Mouse (Mus musculus) liver, adult 2 months (tissue): ENCODE measurements at regions not wholly inside any gene's neighbourhood (a gene's known extent, or its start where the extent isn't known, plus 50 kb on each side); places are given as distances from the start of the nearest gene placed in this dataset.

ENCODE experiments used
- DNase-seq: peaks from one replicate; pipeline ENCODE4 v3.0.0-alpha.2; 2011; ENCODE audit warnings: low read depth, low spot score; ENCODE audit errors: extremely low read depth
- H3K27ac ChIP-seq: fragments of 200-500 bp; replicated peaks from 2 replicates; pipeline ENCODE4 v1.5.1; 2012; ENCODE audit warnings: low read depth, mild to moderate bottlenecking, control low read depth, inconsistent platforms, low read length; ENCODE audit not compliant: insufficient read depth
- H3K27me3 ChIP-seq: fragments of 200-500 bp; 2 replicates; pipeline ENCODE4 v1.6.1; 2012; ENCODE audit warnings: mild to moderate bottlenecking, moderate library complexity, low read length, inconsistent platforms; ENCODE audit not compliant: control insufficient read depth, insufficient read depth
- H3K36me3 ChIP-seq: fragments of 200-500 bp; 2 replicates; pipeline ENCODE4 v1.6.1; 2012; ENCODE audit warnings: low read length, inconsistent platforms; ENCODE audit not compliant: control insufficient read depth, insufficient read depth
- H3K4me1 ChIP-seq: fragments of 200-500 bp; 2 replicates; pipeline ENCODE4 v1.6.1; 2011; ENCODE audit warnings: low read length; ENCODE audit not compliant: control insufficient read depth, insufficient read depth
- H3K4me3 ChIP-seq: fragments of 200-500 bp; 2 replicates; pipeline ENCODE4 v1.5.1; 2011; ENCODE audit warnings: low read depth, mild to moderate bottlenecking, control low read depth, low read length, moderate library complexity; ENCODE audit not compliant: insufficient read depth
- H3K79me2 ChIP-seq: fragments of 200-500 bp; 2 replicates; pipeline ENCODE4 v1.6.1; 2012; ENCODE audit warnings: inconsistent platforms, mild to moderate bottlenecking, low read length, moderate library complexity; ENCODE audit not compliant: control insufficient read depth, insufficient read depth
- H3K9ac ChIP-seq: fragments of 200-500 bp; 2 replicates; pipeline ENCODE4 v1.6.1; 2012; ENCODE audit warnings: low read depth, mild to moderate bottlenecking, control low read depth, inconsistent platforms, low read length
- CTCF ChIP-seq: fragments of 200-500 bp; IDR thresholded peaks from 2 replicates; pipeline ENCODE4 v1.5.1; 2011; ENCODE audit warnings: low read depth, low read length, control low read depth
- POLR2A ChIP-seq: fragments of 200-500 bp; IDR thresholded peaks from 2 replicates; pipeline ENCODE4 v1.6.1; 2011; ENCODE audit warnings: low read length, control low read depth; ENCODE audit not compliant: insufficient read depth; ENCODE audit errors: extremely low read depth
- WGBS: fragments of 180-500 bp; shearing (Covaris S2); methylation state at CpG from one replicate; pipeline ENCODE4 v1.1.7; 2018; 5-methylcytosine and 5-hydroxymethylcytosine counted together

DNA sequence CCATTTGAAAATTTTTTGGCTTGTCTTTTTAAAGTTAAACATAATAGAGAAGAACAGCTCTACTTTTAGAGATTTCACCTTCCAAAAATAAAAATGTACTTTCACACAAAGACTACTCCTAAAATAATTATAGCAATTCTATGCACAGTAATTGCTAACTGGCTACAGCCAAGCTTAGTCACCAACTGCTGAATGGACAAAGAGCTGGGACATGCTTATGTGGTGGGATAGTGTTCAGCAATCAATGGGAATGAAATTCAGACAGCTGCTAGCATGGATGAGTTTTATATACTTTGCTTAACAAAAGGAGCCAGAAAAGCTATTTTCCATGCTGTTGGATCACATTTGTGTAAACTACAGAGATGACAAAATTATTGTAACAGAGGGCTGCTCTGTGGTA, 2727.5 kb downstream of the Gm37988 start:
- H3K36me3 ChIP-seq, result no peaks in the 10 kb centered on the region
- no peak overlapping the region for H3K27ac ChIP-seq
- TF ChIP-seq POLR2A (no peak), CTCF (no peak)
- H3K4me3 ChIP-seq, result no peak overlapping the region
- no peaks in the 10 kb centered on the region for H3K79me2 ChIP-seq
- no peak for DNase-seq
- H3K27me3 ChIP-seq, result no peaks in the 10 kb centered on the region
- no peaks in the 10 kb centered on the region for H3K4me1 ChIP-seq
- H3K9ac ChIP-seq, result no peak overlapping the region

DNA sequence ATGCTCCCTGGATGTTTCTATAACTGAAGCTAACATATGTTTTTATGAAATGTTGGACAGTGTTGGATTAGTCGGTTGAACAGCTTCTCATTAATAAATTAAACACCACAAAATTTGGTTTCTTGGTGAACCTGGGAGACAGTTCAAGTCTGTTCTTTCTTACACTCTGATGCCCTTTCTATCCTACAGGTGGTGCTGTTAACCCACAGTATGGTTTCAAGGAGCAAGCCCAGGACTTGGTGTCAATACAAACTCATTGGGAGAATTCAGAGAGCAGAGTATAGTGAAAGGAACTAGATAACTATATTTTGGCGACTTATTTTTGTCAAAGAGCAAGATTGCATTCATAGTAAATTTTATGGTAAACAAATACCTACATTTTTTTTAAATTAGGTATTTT, 2735.8 kb downstream of the Gm37988 start:
- Histone ChIP-seq H3K27me3 (no peaks in the 10 kb centered on the region), H3K27ac (no peak overlapping the region), H3K9ac (no peak overlapping the region), H3K4me1 (no peaks in the 10 kb centered on the region), H3K4me3 (no peak overlapping the region), H3K79me2 (no peaks in the 10 kb centered on the region), H3K36me3 (no peaks in the 10 kb centered on the region)
- WGBS, result 25% methylated on average over 2 of the region's 2 CpGs
- peak; percentile 24 for DNase-seq
- TF ChIP-seq CTCF (no peak), POLR2A (no peak)

GRCm38 (mm10) chr1:7548261-7548660, 2740.6 kb downstream of the Gm37988 start:
- peak; percentile 6 for DNase-seq

GRCm38 (mm10) chr1:7574787-7575186, 2767.1 kb downstream of the Gm37988 start:
- H3K4me3 ChIP-seq, result no peak overlapping the region
- no peaks in the 10 kb centered on the region for H3K79me2 ChIP-seq
- no peaks in the 10 kb centered on the region for H3K36me3 ChIP-seq
- H3K4me1 ChIP-seq, result no peaks in the 10 kb centered on the region
- DNase-seq, result no peak
- no peak for TF ChIP-seq POLR2A
- no peak for TF ChIP-seq CTCF
- no peaks in the 10 kb centered on the region for H3K27me3 ChIP-seq
- 86% methylated on average over 1 of the region's 1 CpGs for WGBS
- H3K9ac ChIP-seq, result no peak overlapping the region
- no peak overlapping the region for H3K27ac ChIP-seq

More at GRCm38 (mm10) chr1:7548261-7548660, 2740.6 kb downstream of the Gm37988 start:
- H3K27ac ChIP-seq, result no peak overlapping the region
- no peaks in the 10 kb centered on the region for H3K79me2 ChIP-seq
- no peaks in the 10 kb centered on the region for H3K27me3 ChIP-seq
- no peak overlapping the region for H3K4me3 ChIP-seq
- WGBS, result 46% methylated on average over 2 of the region's 2 CpGs
- H3K9ac ChIP-seq, result no peak overlapping the region
- no peaks in the 10 kb centered on the region for H3K36me3 ChIP-seq
- H3K4me1 ChIP-seq, result no peaks in the 10 kb centered on the region
- TF ChIP-seq CTCF (no peak), POLR2A (no peak)

GRCm38 (mm10) chr1:7586409-7586808, 2778.7 kb downstream of the Gm37988 start:
- Histone ChIP-seq H3K4me1 (no peaks in the 10 kb centered on the region), H3K79me2 (no peaks in the 10 kb centered on the region), H3K27ac (no peak overlapping the region), H3K9ac (no peak overlapping the region), H3K36me3 (no peaks in the 10 kb centered on the region), H3K4me3 (no peak overlapping the region), H3K27me3 (no peaks in the 10 kb centered on the region)
- TF ChIP-seq CTCF, result no peak
- no peak for TF ChIP-seq POLR2A
- no peak for DNase-seq
- 77% methylated on average over 3 of the region's 3 CpGs for WGBS

GRCm38 (mm10) chr1:7591327-7591726, 2783.6 kb downstream of the Gm37988 start:
- no peaks in the 10 kb centered on the region for H3K4me1 ChIP-seq
- DNase-seq, result no peak
- no peak overlapping the region for H3K4me3 ChIP-seq
- TF ChIP-seq CTCF (no peak), POLR2A (no peak)
- no peaks in the 10 kb centered on the region for H3K36me3 ChIP-seq
- no peak overlapping the region for H3K9ac ChIP-seq
- H3K79me2 ChIP-seq, result no peaks in the 10 kb centered on the region
- no peak overlapping the region for H3K27ac ChIP-seq
- H3K27me3 ChIP-seq, result no peaks in the 10 kb centered on the region
